Mouse (Mus musculus) urinary bladder, postnatal 10 days (tissue): ENCODE data around the gene Prss1.
"Not testable (repeated sequence)": the region's sequence is repeated elsewhere in the genome, so short reads cannot be mapped to it uniquely, and the experiment has no call there.

Experiments
- DNase-seq: peaks from one replicate; pipeline ENCODE4 v3.0.0; 2022; ENCODE audit warnings: low spot score

Gene Prss1

GRCm38 (mm10) chr6:41458632-41459031 is at the start of gene Prss1:
Prss1 (plus strand) TSS chr6:41458932.
- not testable (repeated sequence) for DNase-seq

- not testable (repeated sequence) for DNase-seq
These were observed 16.5 kb upstream of the Prss1 start for GRCm38 (mm10) chr6:41442261-41442660.

GRCm38 (mm10) chr6:41446045-41446444 is 12.7 kb upstream of the Prss1 start, which contains the start of gene Gm10334:
Gm10334 (minus strand) TSS chr6:41446145.
- not testable (repeated sequence) for DNase-seq

GRCm38 (mm10) chr6:41499374-41499773 is 40.6 kb downstream of the Prss1 start:
- DNase-seq: no peak

- DNase-seq: no peak
These were observed 46.2 kb downstream of the Prss1 start for GRCm38 (mm10) chr6:41504915-41505314.

GRCm38 (mm10) chr6:41505323-41505722 is 46.6 kb downstream of the Prss1 start:
- DNase-seq: no peak
